Mouse (Mus musculus) cerebellum, adult 8-10 months (tissue): ENCODE results near the gene Kpna2.

Source experiments
- DNase-seq: peaks from one replicate; pipeline ENCODE4 v3.0.0; 2022

Gene Kpna2

DNA sequence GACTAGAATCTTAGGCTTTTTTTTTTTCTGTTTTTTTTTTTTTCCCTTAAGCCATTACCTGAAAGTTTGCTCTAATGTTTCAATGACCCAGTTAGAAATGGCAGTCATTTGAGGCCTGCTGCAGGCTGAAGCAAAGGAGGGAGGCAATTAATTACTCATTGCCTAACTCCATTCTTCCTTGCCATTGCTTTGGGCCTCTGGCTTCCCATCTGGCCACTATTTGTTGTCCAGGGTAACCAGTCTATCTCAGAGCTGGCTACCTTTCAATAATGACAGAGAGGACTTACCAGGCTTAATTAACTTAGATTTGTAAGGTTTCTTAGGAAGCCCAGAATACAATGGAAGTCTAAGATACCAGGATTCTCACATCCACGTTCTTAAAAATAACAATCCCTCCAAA lies 17.6 kb downstream of the Kpna2 start:
- no peak for DNase-seq

DNA sequence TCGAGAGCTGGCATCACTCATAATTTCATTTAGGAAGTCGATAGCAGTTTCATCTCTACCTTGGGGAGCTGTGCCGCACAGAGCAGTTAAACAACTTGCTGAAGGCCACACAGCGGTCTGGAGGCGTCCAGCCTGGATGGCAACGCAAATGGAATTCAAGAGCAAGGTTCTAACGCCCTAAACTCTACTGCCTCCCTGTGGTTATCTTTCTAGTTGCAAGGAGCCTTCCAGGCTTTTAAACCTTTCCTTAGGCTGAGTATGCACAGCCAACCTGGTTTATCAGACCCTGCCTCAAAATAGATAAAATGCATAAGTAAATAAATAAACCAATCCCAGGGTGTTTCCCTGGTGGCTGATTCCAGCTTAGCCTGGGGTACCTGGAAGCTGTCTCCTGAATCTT lies 18.9 kb downstream of the Kpna2 start:
- DNase-seq, result peak; percentile 65

DNA sequence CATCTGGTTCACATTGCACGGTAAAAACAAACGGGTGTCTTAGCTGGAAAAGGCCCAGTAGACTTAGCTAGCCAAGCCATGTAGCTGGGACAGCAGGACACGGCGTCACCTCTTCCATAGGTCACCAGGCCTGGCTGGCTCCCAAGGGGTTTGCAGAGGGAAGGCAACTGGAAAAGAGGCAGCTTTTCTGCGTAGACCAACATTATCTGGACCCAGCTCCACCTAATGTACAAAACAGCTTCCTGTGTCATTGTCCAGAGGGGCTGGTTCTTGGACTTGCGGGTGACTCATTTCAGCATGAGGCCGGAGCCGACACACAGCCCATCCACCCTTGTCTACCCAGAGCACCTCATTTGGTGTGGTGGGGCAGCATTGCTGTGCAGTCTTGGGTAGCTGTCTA lies 23.1 kb downstream of the Kpna2 start:
- no peak for DNase-seq

DNA sequence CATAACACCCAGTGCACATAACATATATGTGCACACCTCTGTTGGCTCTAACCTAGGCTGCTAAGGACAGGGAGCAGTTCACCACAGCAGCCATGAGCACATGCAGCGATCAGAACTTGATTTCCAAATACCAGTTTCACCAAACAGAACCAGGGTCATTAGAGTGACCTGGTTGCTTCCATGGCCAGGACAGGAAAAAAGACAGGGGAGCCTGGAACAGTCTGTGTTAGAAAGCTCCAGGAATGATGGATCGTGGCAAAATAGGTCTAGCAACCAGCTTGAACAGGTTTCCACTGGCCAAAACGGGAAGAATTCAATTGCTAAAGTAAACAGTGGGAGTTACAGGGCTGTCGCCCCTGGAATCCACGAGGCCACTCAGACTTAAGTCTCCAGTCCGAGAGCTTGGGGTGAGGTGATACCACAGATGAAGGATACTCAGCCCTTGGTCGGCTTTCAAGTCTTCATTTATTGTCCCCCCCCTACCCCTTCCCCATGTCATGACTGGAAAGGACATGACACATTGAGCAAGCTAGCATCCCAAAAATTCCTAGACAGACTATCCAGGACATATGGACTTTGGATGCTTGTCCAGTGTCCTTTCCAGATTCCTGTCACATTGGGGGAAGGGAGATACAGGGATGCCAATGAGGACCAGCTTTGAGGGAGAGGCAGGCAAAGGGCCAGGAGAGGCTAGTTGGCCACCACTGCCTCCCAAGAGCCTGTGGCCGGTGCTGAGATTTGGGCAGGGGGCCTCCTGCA lies 23.7 kb downstream of the Kpna2 start:
- no peak for DNase-seq

DNA sequence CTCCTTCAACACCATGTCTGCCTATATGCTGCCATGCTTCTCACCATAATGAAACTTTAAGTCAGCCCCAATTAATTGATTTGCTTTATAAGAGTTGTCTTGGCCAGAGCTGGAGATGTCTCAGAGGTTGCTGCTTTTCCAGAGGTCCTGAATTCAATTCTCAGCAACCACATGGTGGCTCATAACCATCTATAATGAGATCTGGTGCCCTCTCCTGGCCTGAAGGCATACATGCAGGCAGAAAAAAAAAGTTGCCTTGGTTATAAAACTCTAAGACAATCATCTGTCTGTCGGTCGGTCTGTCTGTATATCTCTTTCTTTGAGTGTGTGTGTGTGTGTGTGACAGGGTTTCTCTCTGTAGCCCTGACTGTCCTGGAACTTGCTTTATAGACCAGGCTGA lies 24.9 kb downstream of the Kpna2 start:
- no peak for DNase-seq

DNA sequence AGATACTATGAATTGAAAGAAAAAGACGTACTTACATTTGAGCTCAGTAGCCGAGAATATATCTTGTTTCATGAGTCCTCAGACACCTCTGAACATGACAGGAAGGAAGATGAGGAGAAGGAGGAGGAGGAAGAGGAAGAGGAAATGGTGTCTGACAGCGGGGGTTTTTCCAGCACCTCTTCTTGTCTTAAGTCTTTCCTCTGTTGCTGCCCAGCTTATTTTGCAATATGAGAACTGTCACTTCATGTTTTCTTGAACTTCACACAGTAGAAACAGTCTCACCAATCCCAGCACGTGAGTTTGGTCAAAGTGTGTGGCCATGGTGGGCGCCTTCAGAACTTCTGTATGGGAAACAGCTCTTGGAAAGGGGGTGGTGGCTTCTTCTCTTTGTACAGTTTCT lies 26.3 kb downstream of the Kpna2 start:
- no peak for DNase-seq

DNA sequence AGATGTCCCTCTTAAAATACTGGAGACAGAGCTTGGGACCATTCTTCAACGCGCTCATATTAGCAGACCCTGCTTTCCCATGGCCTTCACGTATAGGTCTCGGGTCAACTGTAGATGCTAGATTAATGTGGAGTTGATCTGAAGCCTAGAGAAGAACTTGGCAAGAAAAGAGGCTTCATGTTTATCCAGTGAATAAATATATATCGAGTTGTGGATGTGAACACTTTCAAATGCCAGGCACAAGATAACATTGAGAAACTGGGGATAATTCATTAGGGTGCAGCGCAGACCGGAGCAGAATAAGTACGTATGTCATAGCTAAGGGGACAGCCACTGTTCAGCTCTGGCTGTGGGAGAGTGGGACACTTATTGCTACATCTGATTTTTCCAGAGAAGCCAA lies 29.5 kb downstream of the Kpna2 start:
- DNase-seq, result no peak

DNA sequence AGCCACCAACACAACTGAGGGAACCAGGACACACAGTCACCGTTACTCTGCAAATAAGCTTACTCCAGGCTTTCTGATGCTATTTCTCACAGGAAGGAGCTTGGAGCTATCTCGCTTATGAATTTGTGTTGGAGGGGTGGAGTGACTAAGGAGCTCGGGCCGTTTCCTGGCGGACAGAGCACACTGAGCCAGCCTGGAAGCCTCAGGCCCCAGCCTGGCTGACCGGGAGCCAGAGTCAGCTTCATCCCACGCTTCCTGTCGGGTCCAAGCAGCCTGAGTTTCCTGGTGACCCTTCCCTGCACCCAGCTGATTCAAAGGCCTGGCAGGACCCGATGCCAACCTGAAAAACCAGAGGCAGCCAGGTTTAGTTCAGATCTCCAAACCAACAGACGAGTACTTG lies 31.7 kb downstream of the Kpna2 start:
- no peak for DNase-seq

DNA sequence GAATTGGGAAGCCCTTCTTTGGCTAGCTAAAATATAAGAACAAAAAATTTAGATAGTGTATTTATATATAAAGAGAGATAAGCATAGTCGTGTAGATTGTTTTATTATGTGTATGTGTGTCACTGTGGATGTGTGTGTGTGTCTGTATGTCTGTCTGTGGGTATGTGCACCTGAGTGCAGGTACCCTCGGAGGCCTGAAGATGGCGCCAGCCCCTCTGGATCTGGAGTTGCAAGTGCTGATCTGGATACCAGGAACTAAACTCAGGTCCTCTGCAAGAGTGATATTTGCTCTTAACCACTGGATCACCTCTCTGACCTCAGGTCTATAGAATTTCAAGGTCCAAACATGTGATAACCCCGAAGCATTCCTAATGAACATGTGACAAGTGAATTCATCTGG lies 33.5 kb downstream of the Kpna2 start:
- no peak for DNase-seq

DNA sequence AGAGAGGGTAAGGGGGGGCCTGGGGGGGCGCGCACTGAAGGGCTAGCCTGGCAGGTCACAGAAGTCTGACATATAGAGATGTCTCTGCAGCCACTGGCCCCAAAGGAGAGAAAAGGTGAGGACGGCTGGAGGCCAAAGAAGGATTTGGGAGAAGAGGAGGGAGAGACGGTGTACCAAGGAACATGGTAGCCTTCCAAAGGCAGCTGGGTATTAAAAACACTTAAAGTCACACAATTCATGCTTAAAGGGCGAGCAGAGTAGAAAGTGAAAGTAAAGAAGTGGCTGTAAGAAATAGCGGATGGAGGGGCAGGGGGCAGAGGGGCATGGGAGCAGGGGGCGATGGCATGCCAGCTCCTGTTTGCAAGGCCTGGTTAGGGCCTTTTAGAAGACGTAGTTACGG lies 37.0 kb downstream of the Kpna2 start:
- no peak for DNase-seq

DNA sequence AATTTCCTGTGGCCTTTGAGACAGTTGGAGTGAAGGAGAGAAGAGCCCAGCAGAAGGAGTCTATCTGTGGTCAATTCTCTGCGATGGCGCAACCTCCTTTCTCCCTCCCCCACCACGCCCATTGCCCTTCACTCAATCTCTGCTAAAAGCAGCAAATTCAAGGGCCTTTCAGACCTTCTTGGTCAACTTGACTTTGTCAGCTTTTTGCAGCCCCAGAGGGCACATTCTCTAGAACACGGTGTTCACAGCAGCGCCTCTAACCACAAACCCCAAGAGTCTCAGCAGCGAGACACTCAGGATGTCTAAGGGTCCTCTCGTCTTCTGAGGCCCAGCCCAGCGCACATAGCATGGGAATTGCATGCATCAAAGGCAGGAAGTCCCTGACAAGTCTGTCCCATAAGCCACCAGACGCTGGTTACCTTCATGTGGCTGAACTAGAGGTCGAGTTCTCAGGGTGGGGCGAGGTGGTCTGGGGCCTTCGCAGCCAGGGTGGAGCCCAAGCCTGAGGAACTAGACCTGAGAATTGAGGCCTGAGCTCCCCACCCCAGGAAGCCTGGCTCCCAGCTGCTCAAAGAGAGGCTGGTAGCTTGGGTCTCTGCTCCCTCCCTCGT lies 37.8 kb downstream of the Kpna2 start:
- no peak for DNase-seq

DNA sequence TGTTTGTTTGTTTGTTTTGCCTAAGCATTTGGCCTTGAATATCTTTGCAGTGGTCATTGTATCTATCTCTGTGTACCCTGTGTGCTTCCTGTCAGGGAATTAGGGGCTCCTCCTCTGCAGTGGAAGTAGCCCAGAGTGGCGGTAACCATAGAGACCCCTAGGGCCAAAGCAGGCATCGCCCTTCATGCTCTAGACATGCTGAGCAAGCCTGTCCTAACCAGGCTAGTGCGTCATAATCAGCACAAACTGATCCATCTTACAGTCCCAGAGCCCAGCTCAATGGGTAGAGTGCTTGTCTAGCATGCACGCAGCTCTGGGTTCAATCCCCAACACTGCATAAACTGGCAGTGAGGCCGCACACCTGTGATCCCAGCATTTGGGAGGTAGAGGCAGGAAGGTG lies 40.2 kb downstream of the Kpna2 start:
- DNase-seq, result no peak

DNA sequence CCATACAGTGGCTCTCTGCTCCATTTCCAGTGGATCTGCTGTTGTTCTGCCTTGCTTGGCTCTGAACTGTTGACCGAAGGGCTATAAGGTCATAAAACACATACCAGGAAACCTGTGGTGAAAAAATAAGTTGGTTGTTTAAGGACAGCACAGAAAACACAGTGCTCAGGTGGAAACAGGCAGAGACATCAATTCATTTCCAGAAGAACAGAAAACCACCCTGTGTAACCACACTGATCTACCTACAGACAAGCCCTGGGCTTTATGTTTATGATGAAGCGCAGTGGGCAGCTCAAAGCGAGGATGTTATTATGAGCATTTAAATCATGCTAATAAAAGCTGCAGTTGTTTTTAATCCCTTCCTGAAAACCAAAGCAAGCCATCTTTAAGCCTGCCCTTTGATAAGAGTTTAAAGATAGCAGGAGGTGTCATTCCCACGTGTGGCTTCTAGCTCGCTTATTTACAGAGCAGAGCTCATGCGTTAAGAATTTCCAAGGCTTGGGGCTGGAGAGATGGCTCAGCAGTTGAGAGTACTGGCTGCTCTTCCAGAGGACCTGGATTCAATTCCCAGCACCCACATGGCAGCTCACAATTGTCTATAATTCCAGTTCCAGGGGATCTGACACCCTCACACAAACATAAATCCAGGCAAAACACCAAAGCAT lies 40.8 kb downstream of the Kpna2 start:
- DNase-seq, result no peak

DNA sequence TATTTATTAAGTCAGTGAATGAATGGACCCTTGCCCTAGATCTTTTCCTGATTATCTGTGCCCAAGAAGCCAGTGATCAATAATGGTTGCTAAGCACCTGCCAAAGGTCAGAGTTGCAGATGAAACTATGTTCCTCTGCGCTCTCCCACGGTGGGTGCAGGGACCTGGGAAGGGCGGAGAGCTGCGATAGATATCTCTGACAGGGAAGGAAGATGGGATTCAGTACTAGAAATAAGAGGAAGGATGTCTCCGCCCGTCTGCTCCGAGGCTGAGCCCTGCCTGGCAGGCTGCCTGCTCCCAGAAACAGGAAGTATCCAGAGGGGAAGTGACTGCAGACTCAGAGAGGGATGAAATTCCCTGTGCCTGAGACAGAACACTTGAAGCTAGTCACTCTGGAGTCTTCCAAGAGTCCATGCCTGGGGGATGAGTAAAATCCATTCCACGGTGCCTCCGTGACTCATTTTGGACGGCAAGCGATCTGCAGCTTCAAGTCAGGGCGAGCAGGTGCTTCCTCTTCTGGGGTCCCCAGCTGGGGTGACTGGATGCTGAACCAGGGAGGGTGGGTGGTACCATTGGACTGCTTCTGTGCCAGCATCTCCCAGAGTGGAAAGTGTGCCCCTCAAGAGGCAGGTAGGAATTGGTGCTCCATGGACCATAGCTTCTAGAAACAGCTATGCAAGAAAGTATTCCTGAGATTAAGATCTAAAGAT lies 41.9 kb downstream of the Kpna2 start:
- no peak for DNase-seq

DNA sequence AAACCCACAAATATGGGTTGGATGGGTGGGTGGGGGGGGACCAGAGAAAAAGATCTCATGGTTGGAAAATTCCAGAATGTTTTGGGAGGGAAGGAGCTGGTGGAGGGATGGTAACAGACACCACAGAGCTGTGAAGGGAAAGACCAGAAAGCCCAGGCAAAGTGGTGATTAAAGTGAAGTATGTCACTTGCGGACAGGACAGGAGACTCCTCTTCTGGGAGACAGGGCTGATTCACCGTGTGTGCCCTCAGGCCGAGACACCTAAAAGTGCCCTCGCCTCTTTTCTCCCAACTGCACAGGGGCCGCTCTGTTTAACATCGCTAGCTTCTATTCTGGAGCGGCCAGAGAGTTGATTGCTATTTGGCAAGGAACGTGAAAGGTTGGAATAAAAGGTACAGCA lies 44.8 kb downstream of the Kpna2 start:
- no peak for DNase-seq

DNA sequence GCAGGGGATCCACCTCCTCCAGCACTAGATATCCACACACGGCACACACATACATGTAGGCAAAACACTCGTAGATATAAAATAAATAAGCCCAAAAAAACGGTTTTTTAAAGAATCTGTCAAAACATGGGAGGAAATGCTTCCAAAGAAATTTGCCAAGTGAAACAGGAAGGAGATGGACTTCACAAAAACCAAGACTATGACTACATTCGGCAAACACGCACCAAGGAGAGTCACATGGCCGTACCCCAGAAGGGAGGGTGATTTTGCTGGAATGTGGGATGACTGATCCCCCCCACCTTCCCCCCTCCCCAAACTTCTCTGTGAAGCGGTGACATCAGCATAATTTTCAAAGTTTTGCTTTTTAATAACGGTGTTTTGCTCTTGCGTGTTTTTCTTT lies 45.2 kb downstream of the Kpna2 start:
- DNase-seq, result no peak
